Mouse (Mus musculus) lung, postnatal 25 days (tissue): ENCODE results near the gene Tspo.

Source experiments
- DNase-seq: peaks from one replicate; pipeline ENCODE4 v3.0.0; 2022; ENCODE audit warnings: low spot score

Tspo gene

DNA sequence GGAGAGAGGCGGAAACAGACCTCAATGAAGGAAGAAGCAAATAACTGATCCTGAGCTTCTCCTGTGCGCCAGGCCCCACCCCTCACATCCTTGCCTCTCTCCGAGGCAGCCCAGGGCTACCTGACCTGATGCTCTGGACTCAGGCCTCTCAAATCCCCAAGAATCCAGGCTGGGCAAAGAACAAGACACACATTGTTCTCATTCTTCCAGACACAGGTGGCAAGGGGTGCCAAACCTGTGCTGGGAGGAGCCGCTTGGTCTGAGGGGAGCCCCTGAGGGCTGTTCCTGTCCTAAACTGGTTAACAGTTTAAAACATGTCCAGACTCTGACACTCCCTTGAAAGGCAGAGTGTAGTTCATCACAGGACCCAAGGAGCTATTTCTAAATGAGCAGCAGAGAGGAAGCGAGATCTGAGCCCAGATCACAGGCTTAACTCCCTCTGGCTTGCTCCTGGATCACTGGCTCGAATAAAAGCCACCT lies 21.4 kb downstream of the Tspo start:
- no peak for DNase-seq

GRCm38 (mm10) chr15:83590841-83591240 lies 27.4 kb downstream of the Tspo start:
- DNase-seq = no peak

- DNase-seq = no peak
These were observed 28.4 kb downstream of the Tspo start for GRCm38 (mm10) chr15:83591758-83592157.

- no peak for DNase-seq
These were observed 29.1 kb downstream of the Tspo start for GRCm38 (mm10) chr15:83592260-83593188.

GRCm38 (mm10) chr15:83593189-83593585 lies 29.8 kb downstream of the Tspo start:
- no peak for DNase-seq

GRCm38 (mm10) chr15:83593702-83594512 lies 30.5 kb downstream of the Tspo start:
- no peak for DNase-seq

GRCm38 (mm10) chr15:83594513-83595363 lies 31.3 kb downstream of the Tspo start, which contains the start of gene Ttll12:
Gene Ttll12, minus strand, starts transcription at chr15:83595157.
- peak; percentile 93 for DNase-seq

GRCm38 (mm10) chr15:83595364-83595711 lies 31.9 kb downstream of the Tspo start:
- no peak for DNase-seq

DNA sequence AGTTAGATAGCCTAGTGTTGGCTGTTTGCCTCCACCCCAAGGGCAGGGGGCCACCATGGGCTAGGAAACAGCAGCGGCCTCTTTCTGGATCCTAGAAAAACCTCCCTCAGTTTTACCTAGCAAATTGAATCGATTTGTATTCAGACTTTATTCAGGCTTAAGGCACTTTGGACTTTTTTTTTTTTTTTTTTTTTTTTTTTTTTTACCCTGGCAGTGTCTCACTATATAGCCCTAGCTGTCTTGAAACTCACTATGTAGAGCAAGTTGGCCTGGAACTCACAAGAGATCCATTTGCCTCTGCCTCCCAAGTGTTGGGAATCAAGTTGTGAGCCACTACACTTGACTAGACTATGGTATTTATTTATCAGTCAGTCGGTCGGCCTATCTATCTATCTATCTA lies 33.4 kb downstream of the Tspo start:
- no peak for DNase-seq

- no peak for DNase-seq
These were observed 37.8 kb downstream of the Tspo start for GRCm38 (mm10) chr15:83601185-83601584.

GRCm38 (mm10) chr15:83602372-83603045 lies 39.1 kb downstream of the Tspo start:
- DNase-seq = peak; percentile 71

GRCm38 (mm10) chr15:83603046-83603396 lies 39.6 kb downstream of the Tspo start:
- no peak for DNase-seq

- no peak for DNase-seq
These were observed 40.0 kb downstream of the Tspo start for GRCm38 (mm10) chr15:83603426-83603825.

- no peak for DNase-seq
These were observed 42.8 kb downstream of the Tspo start for GRCm38 (mm10) chr15:83606216-83606615.

DNA sequence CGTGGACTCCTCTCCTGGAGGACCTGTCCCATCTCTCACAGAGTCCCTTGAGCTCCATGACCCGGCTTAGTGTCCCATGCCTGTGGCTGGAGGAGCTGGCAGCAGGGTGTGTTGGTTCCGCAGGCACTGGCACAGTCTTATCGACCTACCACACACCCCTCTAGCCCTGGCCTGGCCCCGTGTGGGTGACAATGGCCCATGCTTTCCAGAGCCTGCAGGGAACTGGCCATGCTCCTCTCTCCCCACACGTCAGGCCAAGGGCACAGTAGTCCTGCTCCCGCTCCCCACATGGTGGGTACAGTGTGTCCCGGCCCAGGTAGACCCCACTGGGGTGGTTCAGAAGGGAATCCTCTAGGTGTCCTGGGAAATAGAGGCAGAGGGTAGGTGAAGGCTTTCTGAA lies 43.3 kb downstream of the Tspo start:
- DNase-seq = no peak

DNA sequence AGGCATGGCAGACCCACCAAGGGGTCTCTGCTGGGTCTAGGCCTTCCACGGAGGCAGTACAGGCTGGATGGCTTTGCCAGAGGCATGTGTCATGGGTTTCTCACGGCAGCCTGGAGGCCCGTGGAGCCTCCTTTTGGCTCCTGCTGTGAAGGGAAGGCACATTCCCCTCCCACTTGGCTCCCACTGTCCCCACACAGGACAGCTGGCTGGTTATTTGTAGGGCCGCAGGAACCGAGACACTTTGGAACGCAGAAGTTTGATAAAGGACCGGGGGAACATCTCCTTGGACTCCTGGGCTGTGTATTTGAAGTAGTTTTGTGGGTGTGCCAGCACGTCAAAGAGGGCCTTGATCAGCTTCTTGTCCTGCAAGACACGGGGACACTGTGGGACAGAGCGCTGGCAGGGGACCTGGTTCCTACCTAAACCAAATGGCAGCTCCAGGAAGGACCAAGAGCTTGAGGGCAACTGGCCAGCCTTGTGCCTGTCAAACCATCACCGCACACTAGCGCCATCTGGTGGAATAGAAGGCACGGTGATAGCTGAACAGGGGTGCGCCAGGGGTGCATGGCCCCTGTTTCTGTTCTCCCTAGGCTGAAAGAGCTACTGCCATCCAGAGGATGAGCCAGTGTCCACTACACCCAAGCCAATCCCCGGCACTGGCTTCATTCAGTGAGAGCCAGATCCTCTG lies 43.9 kb downstream of the Tspo start:
- peak; percentile 81 for DNase-seq

DNA sequence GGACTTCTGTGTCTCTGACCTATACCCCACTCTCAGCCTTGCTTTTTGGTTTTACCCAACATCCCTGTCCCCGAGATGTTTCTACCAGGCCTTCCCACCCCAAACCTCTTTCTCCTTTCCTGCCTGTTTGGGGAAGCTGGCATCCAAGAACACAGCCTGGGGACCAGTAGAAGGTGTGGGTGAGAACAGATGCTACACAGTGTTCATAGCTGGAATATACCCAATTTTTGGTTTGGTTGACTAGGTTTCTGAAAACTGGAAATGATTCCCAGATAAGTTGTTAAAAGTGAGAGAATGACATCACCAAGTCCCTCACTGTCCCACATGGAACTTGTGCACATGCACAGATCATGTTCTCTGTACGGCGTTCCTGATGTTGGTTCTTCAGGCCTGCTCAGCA lies 51.9 kb downstream of the Tspo start:
- no peak for DNase-seq
